Mouse (Mus musculus): ENCODE measurements around the gene 1110032F04Rik. TPM values are rescaled to one million over a fixed set of nuclear protein-coding genes. Genes with fewer than 3 reads are reported as not detected.

1110032F04Rik gene
- polyA plus RNA-seq, 1 experiment from 2014 or later: 0.84 TPM

DNA sequence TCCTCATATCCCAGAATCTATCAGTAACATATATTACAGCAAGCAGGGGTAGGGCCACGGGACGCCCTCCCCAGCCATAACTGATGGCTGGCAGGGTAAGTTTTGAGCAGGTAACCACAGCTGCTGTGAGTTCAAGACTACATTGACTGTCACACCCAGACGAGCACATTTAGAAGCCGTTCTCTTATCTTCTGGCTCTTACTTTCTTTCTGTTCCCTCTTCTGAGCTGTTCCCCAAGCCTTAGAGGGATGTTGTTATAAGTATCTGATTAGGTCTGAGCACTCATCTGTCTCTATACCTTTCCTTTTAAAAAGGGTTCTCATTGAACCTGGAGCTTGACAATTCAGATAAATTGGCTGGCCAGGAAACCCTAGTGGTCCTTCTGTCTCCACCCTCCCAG, 38.1 kb downstream of the 1110032F04Rik start:
- ATAC-seq (ENCODE audit: insufficient read depth) (no peak), DNase-seq (no peak)
- Histone ChIP-seq H3K27me3 (ENCODE audit: insufficient read depth, low read length) (no peaks in the 10 kb centered on the region), H3K4me2 (no peak overlapping the region), H3K27ac (ENCODE audit: low read depth) (no peak overlapping the region), H3K36me3 (ENCODE audit: insufficient read depth) (no peaks in the 10 kb centered on the region), H3K9me3 (ENCODE audit: low read depth, low read length) (no peaks in the 10 kb centered on the region), H3K4me1 (ENCODE audit: insufficient read depth) (no peaks in the 10 kb centered on the region), H3K4me3 (ENCODE audit: low read depth, low read length) (no peak overlapping the region), H3K9ac (no peak overlapping the region)
- TF ChIP-seq CTCF (IDR thresholded peaks at IDR 0.05; ENCODE audit: low read depth): no peak
- 81% methylated on average over 4 of the region's 4 CpGs for WGBS

Other genes starting within 250 kb of the 1110032F04Rik start
- gene Il12a, start 178.9 kb upstream of the 1110032F04Rik start, polyA plus RNA-seq (2014; fragmentation: Nextera tagmentation; extraction: Ambion mirVana): 0.30 TPM in 1 of 2 replicates, not detected in the other
- gene Ift80, start 135.0 kb downstream of the 1110032F04Rik start, polyA plus RNA-seq (2014; fragmentation: Nextera tagmentation; extraction: Ambion mirVana): 17.6 and 21.4 TPM in 2 replicates
- gene Smc4, start 135.2 kb downstream of the 1110032F04Rik start, polyA plus RNA-seq (2014; fragmentation: Nextera tagmentation; extraction: Ambion mirVana): 211 and 219 TPM in 2 replicates
- gene Trim59, start 175.2 kb downstream of the 1110032F04Rik start, polyA plus RNA-seq (2014; fragmentation: Nextera tagmentation; extraction: Ambion mirVana): 146 and 153 TPM in 2 replicates

Measured in lung, embryonic 14.5 days (tissue).